Mouse (Mus musculus) heart, embryonic 14.5 days (tissue): ENCODE measurements around the gene Gpat2. TPM values are rescaled to one million over a fixed set of nuclear protein-coding genes. Genes with fewer than 3 reads are reported as not detected.

Experiments
- ATAC-seq: fragments of 200-750 bp; cut with Nextera tagmentation; 2 replicates; pipeline ENCODE4 v1.8.0; 2017; ENCODE audit warnings: low read depth, moderate TSS enrichment; ENCODE audit not compliant: insufficient number of reproducible peaks, insufficient read depth, low FRiP score
- H3K27ac ChIP-seq, 2 experiments: fragments of 200-500 bp in 1 of 2; fragments of 300-500 bp in 1 of 2; sonication (generic) in 1 of 2; replicated peaks in 1 of 2; 2 replicates each; pipeline ENCODE4 v1.5.1; 2012 to 2014; ENCODE audit warnings: low read depth in 2 of 2, low read length in 2 of 2, control low read depth in 1 of 2, mild to moderate bottlenecking in 1 of 2, mixed read lengths in 1 of 2; ENCODE audit not compliant: control insufficient read depth in 1 of 2, insufficient read depth in 1 of 2
- H3K27me3 ChIP-seq: fragments of 300-500 bp; sonication (generic); 2 replicates; pipeline ENCODE4 v1.6.1; 2014; ENCODE audit warnings: mild to moderate bottlenecking, low read length, control low read depth; ENCODE audit not compliant: control insufficient read depth, insufficient read depth
- H3K36me3 ChIP-seq: fragments of 300-500 bp; sonication (generic); 2 replicates; pipeline ENCODE4 v1.6.1; 2014; ENCODE audit warnings: mild to moderate bottlenecking, control low read depth, low read length, mixed read lengths; ENCODE audit not compliant: control insufficient read depth, insufficient read depth
- H3K4me1 ChIP-seq, 2 experiments: fragments of 200-500 bp in 1 of 2; fragments of 300-500 bp in 1 of 2; sonication (generic) in 1 of 2; 2 replicates each; pipeline ENCODE4 v1.6.1; 2012 to 2014; ENCODE audit warnings: low read length in 2 of 2, control low read depth in 1 of 2, mixed read lengths in 1 of 2; ENCODE audit not compliant: control insufficient read depth in 2 of 2, insufficient read depth in 2 of 2
- H3K4me2 ChIP-seq: fragments of 300-500 bp; sonication (generic); 2 replicates; pipeline ENCODE4 v1.6.1; 2014; ENCODE audit warnings: mild to moderate bottlenecking, low read length
- H3K4me3 ChIP-seq, 2 experiments: fragments of 200-500 bp in 1 of 2; fragments of 300-500 bp in 1 of 2; sonication (generic) in 1 of 2; 2 replicates each; pipeline ENCODE4 v1.5.1; 2012 to 2014; ENCODE audit warnings: low read length in 2 of 2, mild to moderate bottlenecking in 2 of 2, control low read depth in 1 of 2, low read depth in 1 of 2, moderate library complexity in 1 of 2; ENCODE audit not compliant: control insufficient read depth in 1 of 2, insufficient read depth in 1 of 2
- H3K9ac ChIP-seq: fragments of 300-500 bp; sonication (generic); 2 replicates; pipeline ENCODE4 v1.6.1; 2014; ENCODE audit warnings: mild to moderate bottlenecking, low read length
- H3K9me3 ChIP-seq: fragments of 300-500 bp; sonication (generic); 2 replicates; pipeline ENCODE4 v1.6.1; 2016; ENCODE audit warnings: low read length, control low read depth; ENCODE audit not compliant: control insufficient read depth
- WGBS: fragments of 180-500 bp; shearing (Covaris S2); extraction: QIAGEN DNeasy Blood & Tissue Kit; methylation state at CpG from one replicate; pipeline ENCODE4 v1.1.7; 2014; 5-methylcytosine and 5-hydroxymethylcytosine counted together
- polyA plus RNA-seq: library from polyadenylated mRNA; unstranded; fragments of >200 nt; fragmentation: Nextera tagmentation; extraction: Ambion mirVana; gene quantifications from 2 replicates; pipeline ENCODE4 v1.2.1, GENCODE M21; 2014

The Gpat2 gene
- polyA plus RNA-seq, 1 experiment from 2014 or later = 0.22 TPM

DNA sequence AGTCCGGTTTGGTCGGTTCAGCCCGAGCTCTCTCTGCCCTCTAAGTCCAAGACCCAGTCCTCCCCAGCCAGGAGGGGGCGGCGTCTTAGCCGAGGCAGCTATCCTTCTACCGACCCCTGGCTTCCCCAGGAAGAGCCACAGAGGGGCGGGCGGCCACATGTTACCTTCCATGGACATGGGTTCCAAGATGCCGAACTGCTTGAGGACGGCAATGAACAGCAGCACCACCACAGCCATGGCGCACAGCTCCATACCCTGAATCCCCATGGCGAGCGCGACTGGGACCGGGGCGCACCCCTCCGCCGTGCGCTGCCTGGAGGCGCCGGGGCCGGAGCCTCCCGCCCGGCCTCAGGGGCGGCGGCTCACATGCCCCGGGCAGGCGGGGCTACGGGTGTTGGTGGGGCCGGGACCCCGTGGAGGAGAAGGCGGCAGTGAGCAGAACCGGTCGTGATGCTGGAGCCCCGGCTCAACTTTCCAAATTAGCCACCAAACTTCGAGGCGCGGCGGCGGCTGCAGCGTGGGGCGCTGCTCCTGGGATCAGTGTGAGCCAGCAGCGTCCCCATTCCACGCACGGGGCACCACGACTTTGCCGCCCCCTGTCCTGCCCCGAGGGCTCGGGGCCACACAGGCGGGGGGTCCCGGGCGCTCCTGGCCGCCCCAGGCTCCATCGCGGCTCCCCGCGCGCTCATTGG is 57.0 kb downstream of the Gpat2 start:
- H3K27me3 ChIP-seq = peaks cover 70% of the 10 kb centered on the region
- H3K4me1 ChIP-seq = peaks cover 9 to 15% of the 10 kb centered on the region in 2 experiments
- H3K9me3 ChIP-seq = no peaks in the 10 kb centered on the region
- H3K4me2 ChIP-seq = peak overlapping the region; percentile 96
- no peak overlapping the region for H3K27ac ChIP-seq
- H3K9ac ChIP-seq = peak overlapping the region; percentile 35
- ATAC-seq = no peak
- H3K36me3 ChIP-seq = no peaks in the 10 kb centered on the region
- peak overlapping the region; percentile 40 to 56 for H3K4me3 ChIP-seq
- under 1% methylated on average over 52 of the region's 59 CpGs for WGBS

DNA sequence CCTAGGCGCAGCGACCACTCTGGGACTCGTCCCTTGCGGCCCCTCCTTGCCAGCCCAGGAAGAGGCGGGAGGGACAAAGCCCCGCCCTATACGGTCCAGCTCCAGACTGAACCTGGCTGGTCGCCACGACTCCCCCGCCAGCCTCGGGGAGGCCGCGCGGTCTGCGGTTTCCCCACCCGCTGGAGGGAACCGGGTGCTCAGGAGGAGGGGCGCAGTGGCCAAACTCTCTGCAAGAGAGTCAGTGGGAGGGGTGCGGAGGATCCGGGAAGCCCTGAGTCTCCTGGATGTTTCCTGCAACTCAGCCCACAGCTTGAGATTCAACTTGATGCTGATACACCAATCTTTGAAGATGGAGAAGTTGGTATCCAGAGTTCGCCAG is 57.5 kb downstream of the Gpat2 start:
- H3K4me3 ChIP-seq = peak overlapping the region; percentile 40 to 56
- no peak overlapping the region for H3K27ac ChIP-seq
- peak; percentile 62; the same call in 1 of the 2 replicates for ATAC-seq
- H3K4me2 ChIP-seq = peak overlapping the region; percentile 96
- peaks cover 9 to 15% of the 10 kb centered on the region in 2 experiments for H3K4me1 ChIP-seq
- WGBS = 1% methylated on average over 21 of the region's 21 CpGs
- no peaks in the 10 kb centered on the region for H3K9me3 ChIP-seq
- H3K9ac ChIP-seq = peak overlapping the region; percentile 35
- peaks cover 70% of the 10 kb centered on the region for H3K27me3 ChIP-seq
- H3K36me3 ChIP-seq = no peaks in the 10 kb centered on the region

DNA sequence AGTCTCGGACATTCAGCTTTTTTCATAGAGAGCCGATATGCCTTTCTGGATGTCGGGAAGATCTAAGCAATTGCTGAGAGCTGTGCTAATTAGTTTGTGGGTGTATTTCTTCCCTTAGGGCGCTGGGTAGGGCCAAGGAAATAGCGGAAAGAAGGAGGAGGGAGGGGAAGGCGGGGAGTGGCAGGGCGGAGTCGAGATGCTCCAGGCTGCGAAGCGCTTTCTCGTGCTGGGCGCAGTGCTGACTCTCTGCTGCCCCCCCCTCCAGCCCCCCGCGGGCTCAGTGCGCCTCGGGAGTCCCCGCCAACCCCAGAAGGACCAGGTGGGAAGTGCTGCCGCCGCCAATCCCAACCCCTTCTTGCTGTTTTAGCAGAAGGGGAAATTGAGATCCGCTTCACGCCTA is 58.0 kb downstream of the Gpat2 start:
- Histone ChIP-seq H3K4me2 (peak overlapping the region; percentile 96), H3K9ac (no peak overlapping the region), H3K4me1 (peaks cover 9 to 15% of the 10 kb centered on the region in 2 experiments), H3K27me3 (peaks cover 70% of the 10 kb centered on the region), H3K27ac (no peak overlapping the region), H3K36me3 (no peaks in the 10 kb centered on the region), H3K9me3 (no peaks in the 10 kb centered on the region), H3K4me3 (peak overlapping the region; percentile 40 to 56; a peak in 3 of 4 replicates)
- WGBS = under 1% methylated on average over 21 of the region's 21 CpGs
- ATAC-seq = no peak

DNA sequence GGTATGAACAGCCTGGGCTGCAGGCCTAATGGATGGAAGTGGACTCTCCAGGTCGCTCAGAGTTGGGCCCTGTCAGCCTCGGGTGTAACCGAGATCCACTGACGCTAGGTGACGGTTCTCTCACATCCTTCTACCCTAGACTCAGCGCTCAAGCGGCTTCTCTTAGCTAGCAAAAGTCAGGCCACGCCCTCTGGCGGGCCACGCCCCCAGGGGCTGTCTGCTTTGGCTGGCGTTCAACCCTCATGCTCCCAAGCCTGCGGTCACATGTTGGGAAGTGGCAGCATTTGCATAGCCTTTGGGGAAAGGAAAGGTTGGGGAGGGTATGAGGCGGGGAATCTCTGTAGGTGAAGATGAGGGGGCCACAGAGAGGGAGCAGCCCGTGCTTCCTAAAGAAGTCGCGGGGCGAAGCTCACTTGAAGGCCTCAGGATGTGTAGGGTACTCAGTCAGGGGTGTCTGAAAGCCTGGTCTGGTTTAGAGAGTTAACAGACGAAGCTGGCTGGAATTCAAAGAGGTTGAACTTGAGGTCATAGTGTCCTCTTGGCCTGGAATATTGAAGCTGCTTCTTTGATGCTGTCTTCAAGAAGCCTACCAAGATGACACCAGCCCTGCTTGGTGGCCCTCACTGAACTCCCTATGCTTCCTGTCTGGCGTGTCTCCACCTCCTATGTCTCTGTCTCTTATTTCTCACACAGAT is 59.6 kb downstream of the Gpat2 start:
- peak; percentile 44 for ATAC-seq
- 0 out of 2 replicates have a peak overlapping the region, but pooled peaks have one; percentile 4 for H3K9ac ChIP-seq

More for the DNA sequence above, 59.6 kb downstream of the Gpat2 start:
- peak overlapping the region; percentile 3 to 23; a peak in 2 of 4 replicates for H3K4me3 ChIP-seq
- peak overlapping the region; percentile 60 for H3K4me2 ChIP-seq
- H3K4me1 ChIP-seq = peaks cover 9 to 15% of the 10 kb centered on the region in 2 experiments
- no peaks in the 10 kb centered on the region for H3K36me3 ChIP-seq
- peaks cover 58% of the 10 kb centered on the region for H3K27me3 ChIP-seq
- no peaks in the 10 kb centered on the region for H3K9me3 ChIP-seq
- 5% methylated on average over 19 of the region's 19 CpGs for WGBS
- no peak overlapping the region for H3K27ac ChIP-seq

Other genes starting within 250 kb of the Gpat2 start
- 1.4 and 1.8 TPM in 2 replicates for gene 1810024B03Rik, start 216.9 kb upstream of the Gpat2 start, polyA plus RNA-seq
- 47.2 and 47.7 TPM in 2 replicates for gene Snrnp200, start 216.8 kb upstream of the Gpat2 start, polyA plus RNA-seq
- 55.6 and 61.7 TPM in 2 replicates for gene Ciao1, start 177.4 kb upstream of the Gpat2 start, polyA plus RNA-seq
- gene Tmem127, start 177.3 kb upstream of the Gpat2 start, polyA plus RNA-seq = 17.1 and 17.7 TPM in 2 replicates
- 128 and 136 TPM in 2 replicates for gene Stard7, start 155.0 kb upstream of the Gpat2 start, polyA plus RNA-seq
- gene Dusp2, start 89.0 kb upstream of the Gpat2 start, polyA plus RNA-seq = 14.5 and 15.9 TPM in 2 replicates
- gene Astl, start 86.6 kb upstream of the Gpat2 start, polyA plus RNA-seq = not detected in 2 replicates
- 1.1 and 1.2 TPM in 2 replicates for gene Adra2b, start 62.0 kb upstream of the Gpat2 start, polyA plus RNA-seq
- 31.9 and 32.6 TPM in 2 replicates for gene Fahd2a, start 19.4 kb downstream of the Gpat2 start, polyA plus RNA-seq
- 1.2 and 1.4 TPM in 2 replicates for gene Kcnip3, start 96.9 kb downstream of the Gpat2 start, polyA plus RNA-seq
- not detected in 2 replicates for gene Prom2, start 116.3 kb downstream of the Gpat2 start, polyA plus RNA-seq
- 1.8 and 2.4 TPM in 2 replicates for gene Zfp661, start 161.9 kb downstream of the Gpat2 start, polyA plus RNA-seq
- 122 and 132 TPM in 2 replicates for gene Mrps5, start 162.0 kb downstream of the Gpat2 start, polyA plus RNA-seq
- 2.1 and 2.6 TPM in 2 replicates for gene Mal, start 231.5 kb downstream of the Gpat2 start, polyA plus RNA-seq